Mouse (Mus musculus): ENCODE results near the gene Prkacb.
"Not testable (repeated sequence)": the region's sequence is repeated elsewhere in the genome, so short reads cannot be mapped to it uniquely, and the experiment has no call there.

Prkacb gene

GRCm38 (mm10) chr3:146778913-146779312 is 33.9 kb downstream of the Prkacb start:
- no peak for DNase-seq (ENCODE audit: low spot score in 2 of 2)

DNA sequence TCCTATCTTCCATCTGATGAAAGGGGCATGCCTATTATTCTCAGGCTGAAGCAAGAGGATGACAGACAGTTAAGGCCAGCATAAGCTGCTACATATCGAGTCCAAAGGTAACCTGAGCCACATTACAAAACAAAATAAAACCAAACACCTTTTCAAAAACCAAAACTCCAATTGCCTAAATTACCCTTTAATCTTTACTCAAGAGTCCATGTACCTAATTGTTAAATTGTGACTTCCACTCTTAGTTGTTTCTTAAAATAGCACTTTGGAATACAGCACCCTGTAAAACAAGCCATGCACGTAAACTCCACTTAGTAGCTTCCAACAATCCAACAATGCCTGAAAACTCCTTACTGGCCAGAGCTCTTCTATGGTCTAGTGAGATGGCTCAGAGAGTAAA is 34.3 kb downstream of the Prkacb start:
- no peak for DNase-seq (ENCODE audit: low spot score in 2 of 2)

DNA sequence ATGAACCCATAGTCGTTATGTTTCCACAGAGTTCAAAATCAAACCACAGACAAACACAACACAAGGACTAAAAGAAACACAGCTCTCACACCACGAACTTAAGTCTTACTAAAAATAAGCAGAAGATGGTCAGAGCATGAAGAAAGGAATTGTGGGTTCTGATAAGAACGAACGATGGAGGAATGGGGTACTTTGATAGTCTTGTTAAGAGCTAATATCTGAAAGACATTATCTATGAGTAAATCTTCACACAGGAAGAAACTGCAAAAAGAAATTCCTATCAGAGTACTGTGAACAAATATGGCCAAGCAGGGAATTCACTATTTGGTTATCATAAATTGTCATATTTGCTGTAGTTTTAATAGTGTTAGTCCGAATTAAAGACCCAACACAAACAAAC is 36.1 kb downstream of the Prkacb start:
- no peak for DNase-seq (ENCODE audit: low spot score in 2 of 2)

DNA sequence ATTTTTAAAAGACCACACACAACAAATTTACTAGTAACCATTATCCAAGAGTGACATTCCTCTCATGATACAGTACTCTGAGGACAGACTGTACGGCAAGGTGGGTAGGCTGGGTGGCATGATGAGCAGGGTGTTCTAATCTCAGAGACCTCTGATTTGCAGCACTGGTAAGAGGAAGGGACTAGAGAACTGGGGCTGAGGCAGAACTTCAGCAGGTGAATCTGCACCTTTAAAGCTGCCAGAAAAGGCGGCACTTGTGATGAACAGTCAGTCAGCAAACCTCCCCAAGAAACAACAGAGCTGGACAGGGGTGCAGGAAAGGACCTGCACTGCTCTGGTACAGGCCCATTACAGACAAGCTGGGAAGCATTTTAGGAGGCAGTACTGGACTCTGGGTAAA is 41.9 kb downstream of the Prkacb start:
- no peak for DNase-seq (ENCODE audit: low spot score in 2 of 2)

- DNase-seq (ENCODE audit: low spot score in 2 of 2) = no peak
Observed at GRCm38 (mm10) chr3:146769940-146770659, 42.7 kb downstream of the Prkacb start.

DNA sequence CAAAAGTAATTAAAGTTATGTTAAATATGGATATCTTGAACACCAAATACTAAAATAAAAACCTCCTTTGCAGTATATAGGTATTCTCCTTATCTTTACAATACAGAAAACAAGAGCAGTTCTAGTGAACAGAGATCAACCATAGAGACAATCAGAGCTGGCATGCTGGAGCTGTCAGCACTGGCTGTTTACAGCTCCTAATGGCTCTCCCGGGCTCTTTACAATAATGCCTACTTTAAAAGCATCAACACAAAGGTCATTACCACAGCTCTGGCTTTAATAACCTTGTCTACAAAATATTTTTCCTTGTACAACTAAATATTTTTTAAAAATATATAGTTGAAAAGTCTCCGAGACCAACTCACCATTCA is 43.2 kb downstream of the Prkacb start:
- DNase-seq (ENCODE audit: low spot score in 2 of 2) = no peak

DNA sequence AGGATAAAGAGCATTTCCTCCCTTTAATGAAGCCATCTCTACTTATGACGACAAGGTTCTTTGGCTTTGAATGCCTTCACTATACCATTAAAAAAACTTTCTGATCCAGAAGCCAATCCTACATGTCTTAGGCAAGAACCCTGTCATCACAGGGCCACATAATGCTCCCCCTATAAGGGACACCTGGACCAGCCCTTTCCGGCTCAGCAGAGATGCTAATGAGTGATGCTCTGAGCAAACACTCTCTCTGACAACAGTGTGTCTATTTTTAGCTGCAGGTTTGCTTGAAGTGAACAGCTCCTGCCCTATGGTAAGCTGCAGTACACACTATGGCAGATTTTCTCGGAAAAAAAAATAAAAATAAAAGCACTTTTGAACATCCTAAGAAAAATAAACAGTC is 43.9 kb downstream of the Prkacb start:
- DNase-seq (ENCODE audit: low spot score in 2 of 2) = no peak

- DNase-seq (ENCODE audit: low spot score in 2 of 2) = no peak
Observed at GRCm38 (mm10) chr3:146768360-146768759, 44.4 kb downstream of the Prkacb start.

DNA sequence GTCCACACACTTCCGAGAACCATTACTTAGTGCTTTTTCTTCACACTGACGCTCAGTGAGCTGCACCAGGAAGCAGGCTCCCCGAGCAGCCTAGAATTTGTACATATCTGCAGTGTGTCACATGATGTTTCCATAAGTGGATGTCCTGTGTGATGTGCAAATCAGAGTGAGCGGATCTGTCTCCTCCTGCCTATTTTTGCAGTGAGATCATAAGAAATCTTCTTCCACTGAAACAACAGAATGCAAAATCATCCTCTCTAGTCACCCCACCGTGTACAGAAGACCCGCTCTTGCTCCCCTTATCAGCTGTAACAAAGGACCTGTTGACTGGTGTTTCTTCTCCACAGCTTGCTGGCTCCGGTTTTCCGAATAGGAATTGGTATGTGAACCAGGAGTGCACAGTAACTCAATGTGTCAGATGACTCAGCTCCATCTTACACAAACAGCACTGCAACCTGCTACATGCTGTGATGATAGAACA is 46.0 kb downstream of the Prkacb start:
- no peak for DNase-seq (ENCODE audit: low spot score in 2 of 2)

DNA sequence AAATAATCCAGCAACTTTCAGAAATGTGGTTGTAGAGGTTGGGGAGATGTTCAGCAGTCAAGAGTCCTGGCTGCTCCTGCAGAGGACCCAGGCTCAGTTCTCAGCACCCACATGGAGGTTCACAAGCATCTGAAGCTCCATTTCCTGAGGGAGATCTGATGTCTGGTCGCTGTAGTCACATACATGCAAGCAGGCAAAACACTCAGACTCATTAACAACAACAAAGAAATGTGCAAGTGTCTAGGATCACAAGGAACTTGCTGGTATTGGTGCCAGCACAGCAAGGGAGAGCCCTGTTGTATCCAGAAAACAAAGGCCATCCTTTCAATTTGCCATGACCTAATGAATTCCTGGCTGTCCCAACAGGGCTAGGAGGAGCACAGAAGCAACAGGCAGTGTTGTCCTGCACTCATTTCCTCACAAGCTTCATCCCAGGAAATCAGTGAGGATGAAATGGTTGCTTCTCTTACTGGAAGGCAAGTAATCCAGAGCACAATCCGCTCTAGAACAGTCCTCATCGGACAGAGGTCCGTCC is 46.7 kb downstream of the Prkacb start:
- no peak for DNase-seq (ENCODE audit: low spot score in 2 of 2)

GRCm38 (mm10) chr3:146764871-146765529 is 47.8 kb downstream of the Prkacb start:
- DNase-seq (ENCODE audit: low spot score in 2 of 2) = no peak

GRCm38 (mm10) chr3:146763054-146763453 is 49.7 kb downstream of the Prkacb start:
- not testable (repeated sequence) for DNase-seq (ENCODE audit: low spot score in 2 of 2)

DNA sequence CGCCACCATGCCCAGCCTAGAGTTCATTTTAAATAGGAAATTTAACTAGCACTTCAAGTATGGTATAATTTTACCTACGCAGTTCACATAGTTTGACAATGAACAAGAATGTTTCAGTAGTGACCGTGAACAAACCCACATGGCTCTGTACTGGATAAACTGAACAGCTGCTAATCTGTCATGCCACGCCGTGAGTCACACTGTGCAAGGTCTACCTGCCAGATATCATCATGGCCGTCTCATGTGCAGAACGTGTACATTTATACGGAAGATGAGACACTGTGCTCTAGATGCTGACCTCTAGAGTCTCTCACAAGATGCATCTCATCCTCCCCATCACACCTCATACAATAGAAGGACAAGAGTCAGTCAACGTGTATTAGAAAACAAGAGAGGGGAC is 51.5 kb downstream of the Prkacb start:
- no peak for DNase-seq (ENCODE audit: low spot score in 2 of 2)

DNA sequence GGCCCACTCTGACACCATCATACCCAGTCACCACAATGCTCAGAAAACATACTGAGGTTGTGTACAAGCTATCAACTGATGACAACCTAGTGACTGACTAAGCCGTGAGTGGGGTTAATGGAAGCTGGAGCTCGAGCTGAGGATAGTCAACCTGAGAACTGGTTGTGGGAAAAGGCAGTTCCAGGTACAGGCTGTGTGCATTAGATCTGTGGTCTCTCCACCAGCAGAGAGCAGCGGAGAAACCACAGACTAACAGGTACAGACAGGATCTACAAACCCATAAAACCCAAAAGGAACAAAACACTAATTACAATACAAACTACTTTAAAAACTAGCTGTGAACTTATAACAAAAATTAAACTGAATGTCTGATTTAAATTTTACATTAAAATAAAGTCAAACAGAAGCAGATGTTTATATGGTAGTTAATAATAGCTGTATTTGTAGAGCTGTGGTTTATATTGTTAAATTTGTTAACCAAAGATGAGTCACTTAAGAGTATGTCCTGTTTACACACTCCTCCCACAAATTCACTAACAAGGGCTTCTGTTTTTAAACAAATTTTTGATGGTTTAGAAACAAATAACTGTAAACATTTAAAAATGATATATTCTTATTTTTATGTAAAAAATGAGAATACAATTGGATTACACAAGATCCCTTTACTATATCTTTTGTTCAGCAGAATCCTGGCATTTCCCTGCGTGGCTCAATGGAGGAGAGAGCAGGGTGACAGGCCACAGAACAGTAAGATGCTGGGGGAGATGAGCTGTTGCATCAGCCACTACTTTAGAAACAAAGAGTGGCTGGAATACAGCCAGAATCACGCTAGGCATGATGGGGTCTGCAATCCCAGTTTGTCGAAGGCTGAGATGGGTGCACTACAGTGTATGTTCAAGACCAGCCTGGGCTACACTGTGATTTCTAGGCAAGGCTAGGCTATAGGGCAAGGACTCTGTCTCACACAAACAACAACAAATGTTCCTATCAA is 54.5 kb downstream of the Prkacb start:
- DNase-seq (ENCODE audit: low spot score in 2 of 2) = no peak

DNA sequence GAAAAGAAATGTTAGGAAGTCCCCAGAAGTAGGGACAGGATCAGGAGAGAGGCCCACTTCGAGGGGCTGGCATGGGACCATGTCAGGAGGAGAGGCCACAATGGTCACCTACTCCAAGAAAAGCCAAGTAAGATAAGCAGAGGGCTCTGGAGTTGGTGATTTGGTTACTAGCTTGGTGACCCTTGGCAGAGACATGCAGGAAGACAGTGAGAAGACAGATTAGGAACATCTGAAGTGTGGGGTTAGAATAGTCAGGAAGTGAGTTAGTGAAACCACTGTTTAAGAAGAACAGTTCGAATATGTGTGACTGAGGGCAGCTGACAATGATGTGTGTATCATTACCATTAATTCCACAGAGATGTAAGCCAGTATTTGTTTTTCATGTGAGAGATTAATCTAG is 58.5 kb downstream of the Prkacb start:
- DNase-seq (ENCODE audit: low spot score in 2 of 2) = no peak

GRCm38 (mm10) chr3:146741564-146742202 is 71.1 kb downstream of the Prkacb start:
- DNase-seq (ENCODE audit: low spot score in 2 of 2) = no peak

- no peak for DNase-seq (ENCODE audit: low spot score in 2 of 2)
Observed at GRCm38 (mm10) chr3:146741158-146741557, 71.6 kb downstream of the Prkacb start.

DNA sequence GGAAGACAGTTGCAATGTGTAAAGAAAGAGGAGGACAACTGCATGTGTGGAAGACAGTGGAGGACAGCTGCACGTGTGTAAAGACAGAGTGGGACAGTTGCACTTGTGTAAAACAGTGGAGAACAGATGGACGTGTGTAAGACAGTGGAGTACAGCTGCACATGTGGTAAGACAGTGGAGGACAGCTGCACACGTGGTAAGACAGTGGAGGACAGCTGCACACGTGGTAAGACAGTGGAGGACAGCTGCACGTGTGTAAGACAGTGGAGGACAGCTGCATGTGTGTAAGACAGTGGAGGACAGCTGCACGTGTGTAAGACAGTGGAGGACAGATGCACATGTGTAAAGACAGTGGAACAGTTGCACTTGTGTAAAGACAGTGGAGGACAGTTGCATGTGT is 76.6 kb downstream of the Prkacb start:
- not testable (repeated sequence) for DNase-seq (ENCODE audit: low spot score in 2 of 2)

DNA sequence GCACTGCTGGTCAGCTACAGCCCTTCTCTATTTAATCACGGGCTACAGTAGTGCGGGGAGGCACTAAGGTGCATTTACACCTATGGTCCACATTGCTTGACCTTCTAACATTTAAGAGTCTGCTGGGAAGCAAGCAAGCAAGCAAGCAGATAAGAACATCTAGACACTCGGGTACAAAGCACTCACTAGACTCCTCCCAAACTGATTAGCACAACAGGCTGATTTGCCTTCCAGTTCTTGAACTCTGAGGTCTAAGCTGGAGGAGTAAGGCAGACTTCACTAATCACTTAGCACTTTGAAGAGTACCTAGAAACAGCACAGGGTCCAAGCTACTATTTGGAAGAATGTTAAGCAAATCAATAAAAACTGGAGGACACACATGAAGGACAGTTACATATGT is 77.1 kb downstream of the Prkacb start:
- no peak for DNase-seq (ENCODE audit: low spot score in 2 of 2)

- no peak for DNase-seq (ENCODE audit: low spot score in 2 of 2)
Observed at GRCm38 (mm10) chr3:146734907-146735629, 77.7 kb downstream of the Prkacb start.

- no peak for DNase-seq (ENCODE audit: low spot score in 2 of 2)
Observed at GRCm38 (mm10) chr3:146731499-146731898, 81.3 kb downstream of the Prkacb start.

All from urinary bladder, adult 18-20 months (tissue).